Mouse (Mus musculus): ENCODE measurements around the gene Magi2.
"Not testable (repeated sequence)": the region's sequence is repeated elsewhere in the genome, so short reads cannot be mapped to it uniquely, and the experiment has no call there.

DNA sequence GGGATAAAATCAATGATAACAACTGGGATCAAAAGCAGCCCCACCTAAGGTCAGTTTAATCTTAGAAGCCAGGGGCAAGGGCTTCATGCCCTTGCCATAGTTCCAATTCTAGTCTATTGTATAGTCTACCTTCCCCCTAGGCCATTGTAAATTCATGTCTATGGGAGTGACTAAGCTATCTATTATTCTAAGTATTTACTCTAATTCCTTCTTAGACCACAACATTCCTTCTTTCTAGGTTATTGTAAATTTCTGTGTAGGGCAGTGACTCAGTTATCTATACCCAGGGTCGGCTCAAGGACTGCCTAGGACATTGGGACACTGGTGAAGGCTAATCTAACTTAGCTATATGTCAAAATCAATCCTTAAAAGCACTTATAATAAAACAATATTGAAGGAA lies 1487.8 kb downstream of the Magi2 start:
- not testable (repeated sequence) for TF ChIP-seq CTCF, EP300 (IDR thresholded peaks at IDR 0.05; ENCODE audit: low read depth)
